Mouse (Mus musculus): ENCODE data around the gene Cirbp. TPM values are rescaled to one million over a fixed set of nuclear protein-coding genes. Genes with fewer than 3 reads are reported as not detected.
A peak's percentile ranks its signal among the peaks of the same experiment; 100 is the strongest.

Cirbp gene
- total RNA-seq, 2 experiments from 2014 or later = 84.3 to 88.4 TPM

DNA sequence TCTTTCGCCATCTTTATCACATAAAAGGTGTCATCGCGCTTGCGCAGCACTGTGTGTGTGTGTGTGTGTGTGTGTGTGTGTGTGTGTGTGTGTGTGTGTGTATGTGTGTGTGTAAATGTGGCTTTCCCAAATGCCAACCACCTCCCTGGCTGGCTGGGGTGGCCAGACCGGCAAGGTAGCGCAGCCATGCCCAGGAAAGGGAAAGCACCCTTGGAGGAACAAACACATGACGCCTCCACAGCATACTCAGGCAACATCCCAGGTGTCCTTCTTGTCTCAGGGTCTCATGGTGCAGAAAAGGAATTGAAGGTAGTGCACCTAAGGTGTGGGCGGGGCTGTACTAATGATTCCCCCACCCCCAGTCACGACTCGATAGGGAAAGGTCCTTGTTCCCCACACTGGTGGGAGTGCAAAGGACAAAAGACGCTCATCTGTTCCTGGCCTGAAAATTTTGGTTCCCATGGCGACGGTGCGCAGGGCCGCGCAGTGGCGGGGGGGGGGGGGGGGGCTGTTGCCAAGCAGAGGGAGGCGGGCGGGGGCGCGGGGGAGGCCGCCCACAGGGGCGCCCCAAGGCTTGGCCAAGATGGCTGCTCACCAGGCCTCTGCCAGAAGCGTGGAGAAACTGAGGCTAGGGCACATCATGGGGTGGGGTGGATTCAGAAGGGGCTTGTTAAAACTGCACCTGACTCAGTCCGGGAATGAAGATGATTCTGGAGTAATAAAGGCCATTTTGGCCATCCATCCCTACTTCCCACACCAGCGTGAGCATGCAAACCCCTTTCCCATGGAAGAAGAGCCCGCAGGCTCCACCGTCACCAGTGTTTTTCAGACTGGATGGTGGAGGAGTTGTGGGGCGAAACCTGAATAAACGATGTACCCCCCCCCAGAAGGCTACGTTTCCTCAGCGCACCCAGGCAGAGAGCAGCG is 27.9 kb upstream of the Cirbp start:
- DNase-seq = peak; percentile 7

GRCm38 (mm10) chr10:80138553-80139438 is 27.0 kb upstream of the Cirbp start, which contains the start of gene Atp5d:
Atp5d (plus strand) TSS chr10:80138632.
- DNase-seq = peak; percentile 8

DNA sequence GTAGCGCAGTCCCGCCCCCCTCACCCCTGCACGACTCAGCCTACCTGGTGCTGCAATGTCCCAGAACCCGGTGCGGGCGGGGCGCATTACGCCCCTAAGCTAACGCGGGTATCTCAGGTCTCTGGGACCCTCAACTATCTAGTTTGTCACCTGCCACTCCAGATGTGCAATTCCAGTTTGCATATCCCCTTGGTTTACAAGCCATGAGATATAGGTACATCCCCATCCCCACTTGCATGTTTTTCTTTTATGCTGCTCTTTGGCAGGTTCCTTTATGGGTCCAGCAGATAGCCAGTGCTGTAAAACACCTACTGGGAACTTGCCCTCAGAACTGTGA is 26.4 kb upstream of the Cirbp start:
- no peak for DNase-seq

- no peak for DNase-seq
These were observed 25.7 kb upstream of the Cirbp start for GRCm38 (mm10) chr10:80139975-80140665.

DNA sequence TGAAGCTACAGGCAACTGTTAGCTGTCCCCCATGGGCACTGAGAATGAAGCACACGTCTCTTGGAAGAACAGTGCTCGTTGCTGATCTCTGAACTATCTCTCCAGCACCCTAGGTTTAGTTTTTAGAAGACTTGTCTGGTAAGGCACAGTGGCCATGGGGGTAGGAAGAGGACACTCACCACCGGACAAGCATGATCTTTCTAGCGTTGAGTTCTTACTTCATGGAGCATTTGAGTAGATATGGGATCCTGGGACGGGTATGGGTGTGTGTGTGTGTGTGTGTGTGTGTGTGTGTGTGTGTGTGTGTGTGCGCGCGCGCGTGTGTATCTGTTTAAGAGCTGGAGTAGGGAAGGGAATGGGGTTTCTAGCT is 25.1 kb upstream of the Cirbp start, which contains the start of gene Cbarp:
Gene Cbarp (minus strand): TSS at position 170 of the 370 bp plus-strand sequence.
- DNase-seq = no peak

DNA sequence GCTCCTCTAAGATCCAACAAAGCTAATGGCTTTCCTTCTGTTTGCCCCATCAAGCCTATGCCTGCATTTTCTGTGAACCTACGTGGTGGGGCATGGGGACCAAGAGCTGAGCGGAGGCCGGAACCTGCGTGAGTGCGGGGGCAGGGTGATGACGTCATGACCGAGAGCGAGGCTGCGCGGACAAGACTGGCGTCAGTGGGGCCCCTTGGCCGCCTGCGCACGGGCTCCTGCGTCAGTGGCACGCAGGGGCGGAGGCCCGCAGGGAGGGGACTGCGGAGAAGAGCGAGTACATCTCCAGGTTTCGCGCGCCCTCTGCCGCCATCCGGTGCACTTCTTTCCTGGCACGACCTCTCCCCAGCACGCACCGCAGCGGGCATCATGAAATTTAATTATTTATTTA is 24.5 kb upstream of the Cirbp start:
- peak; percentile 85 for DNase-seq

DNA sequence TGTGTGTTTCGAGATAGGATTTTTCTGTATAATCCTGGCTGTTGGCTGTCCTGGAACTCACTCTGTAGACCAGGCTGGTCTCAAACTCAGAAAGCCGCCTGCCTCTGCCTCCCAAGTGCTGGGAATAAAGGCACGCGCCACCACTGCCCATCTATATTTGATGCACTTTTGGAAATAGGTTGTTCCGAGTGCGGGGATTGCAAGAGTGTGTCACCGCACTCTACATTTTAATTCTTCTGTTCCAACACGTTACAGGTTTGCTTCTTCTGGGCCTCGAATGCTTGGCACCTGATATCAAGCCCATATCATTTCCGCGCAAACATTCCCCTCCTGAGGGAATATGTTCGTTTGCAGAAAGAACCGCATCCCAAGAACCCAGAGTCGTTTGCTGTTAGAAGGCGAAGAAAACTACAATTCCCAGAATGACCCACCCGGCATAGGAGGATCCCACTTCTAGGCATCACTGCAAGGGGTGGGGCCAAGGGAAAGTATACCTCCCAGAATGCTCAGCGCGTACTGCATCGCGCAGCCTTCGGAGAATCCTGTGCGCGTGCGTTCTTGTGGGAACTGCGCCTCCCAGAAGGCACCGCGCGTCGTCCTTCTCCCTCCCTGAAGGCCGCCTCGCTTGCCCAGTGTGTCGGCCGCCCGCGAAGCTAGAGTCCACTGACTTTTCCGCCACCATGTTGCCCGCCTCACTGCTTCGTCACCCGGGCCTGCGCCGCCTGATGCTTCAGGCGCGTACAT is 23.8 kb upstream of the Cirbp start:
- DNase-seq = peak; percentile 89

- no peak for DNase-seq
These were observed 23.3 kb upstream of the Cirbp start for GRCm38 (mm10) chr10:80142530-80142925.

GRCm38 (mm10) chr10:80143664-80144063 is 22.1 kb upstream of the Cirbp start:
- DNase-seq = no peak

DNA sequence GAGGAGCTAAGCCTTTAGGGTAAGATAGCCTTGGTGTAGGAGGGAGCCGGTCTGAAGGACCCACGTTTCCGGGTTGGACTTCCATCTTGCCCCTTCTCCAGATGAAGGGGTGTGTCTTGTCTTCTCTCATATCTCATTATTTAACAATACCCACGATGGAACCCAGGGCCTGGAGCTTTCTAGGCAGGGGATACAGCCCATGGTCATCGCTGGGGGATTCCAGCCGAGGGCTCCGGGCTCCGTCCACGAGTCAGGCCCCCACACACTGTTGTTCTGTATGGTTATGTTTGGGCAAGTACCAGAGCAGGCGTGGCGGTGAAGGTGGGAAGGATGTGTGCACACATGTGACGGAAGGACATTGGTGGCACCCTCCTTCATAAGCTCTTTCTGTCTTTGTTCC is 21.6 kb upstream of the Cirbp start:
- no peak for DNase-seq

GRCm38 (mm10) chr10:80144864-80145838 is 20.6 kb upstream of the Cirbp start:
- DNase-seq = peak; percentile 86

- no peak for DNase-seq
These were observed 19.9 kb upstream of the Cirbp start for GRCm38 (mm10) chr10:80145896-80146295.

DNA sequence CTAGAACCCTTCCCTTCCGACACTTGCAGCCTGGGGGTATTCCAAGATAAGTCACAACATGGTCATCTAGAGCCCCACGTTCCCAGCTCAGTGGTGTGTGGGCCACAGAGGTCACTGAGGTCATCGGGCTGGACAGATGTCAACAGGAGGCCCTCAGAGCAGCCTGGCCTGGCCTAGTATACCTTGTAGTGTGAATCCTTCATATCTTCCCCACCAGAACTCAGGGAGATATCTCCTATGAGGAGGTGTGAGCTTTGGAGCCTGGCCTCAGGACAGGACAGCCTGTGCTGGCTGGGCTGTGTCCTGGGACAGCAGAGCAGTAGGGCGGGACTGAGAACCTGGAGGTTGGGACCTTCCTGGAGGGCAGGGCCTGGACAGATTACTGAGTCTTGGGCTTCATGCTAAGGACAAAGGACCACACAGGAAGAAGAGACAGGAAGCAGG is 19.2 kb upstream of the Cirbp start:
- DNase-seq = no peak

GRCm38 (mm10) chr10:80147146-80147718 is 18.6 kb upstream of the Cirbp start:
- DNase-seq = no peak

GRCm38 (mm10) chr10:80147719-80148601 is 17.8 kb upstream of the Cirbp start, which contains the start of gene Midn:
Midn (plus strand) TSS chr10:80148272.
- peak; percentile 81 for DNase-seq

DNA sequence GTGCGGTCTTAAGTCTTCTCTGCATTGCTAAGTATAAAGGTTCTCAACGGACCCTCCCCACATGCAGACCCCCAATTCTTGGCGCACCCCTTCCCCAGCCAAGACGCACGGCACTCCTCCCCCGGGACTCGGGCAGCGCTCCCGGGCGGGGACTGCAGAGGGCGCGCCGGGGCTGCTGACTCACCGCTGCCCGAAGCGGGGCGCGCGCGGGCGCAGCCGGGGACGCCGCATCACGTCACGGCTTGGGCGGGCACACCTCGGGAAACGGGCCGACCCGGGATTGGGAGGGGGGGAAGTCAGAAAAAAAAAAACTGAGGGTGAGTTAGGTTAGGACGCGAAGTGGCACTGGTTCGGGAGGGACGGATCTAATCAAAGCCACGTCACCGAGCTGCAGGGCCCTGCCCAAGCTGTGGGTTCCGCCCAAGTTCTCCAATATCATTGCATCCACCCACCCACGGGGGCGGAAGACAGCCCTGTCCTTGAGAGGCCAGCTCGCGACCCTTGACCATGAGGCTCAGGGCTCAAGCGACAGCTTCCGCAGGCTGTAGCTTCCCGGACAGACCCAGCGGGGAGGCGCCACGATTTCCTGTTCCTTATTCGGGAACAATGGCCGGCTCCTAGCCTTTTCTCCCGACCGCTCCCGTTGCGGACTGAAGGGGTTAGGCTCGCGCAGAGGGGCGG is 17.0 kb upstream of the Cirbp start:
- peak; percentile 96 for DNase-seq

- peak; percentile 94 for DNase-seq
These were observed 16.2 kb upstream of the Cirbp start for GRCm38 (mm10) chr10:80149291-80150225.

All from gastrocnemius, postnatal 10 days (tissue).